Mouse (Mus musculus) liver, embryonic 15.5 days (tissue): ENCODE results near the gene Arsa. TPM values are rescaled to one million over a fixed set of nuclear protein-coding genes. Genes with fewer than 3 reads are reported as not detected.

ENCODE experiments used
- ATAC-seq: fragments of 200-750 bp; cut with Nextera tagmentation; 2 replicates; pipeline ENCODE4 v1.8.0; 2017; ENCODE audit warnings: moderate number of reproducible peaks, mild to moderate bottlenecking, moderate library complexity; ENCODE audit not compliant: insufficient read depth
- H3K27ac ChIP-seq: fragments of 300-500 bp; sonication (generic); replicated peaks from 2 replicates; pipeline ENCODE4 v1.5.1; 2015; ENCODE audit warnings: mild to moderate bottlenecking, inconsistent platforms
- H3K27me3 ChIP-seq: fragments of 300-500 bp; sonication (generic); 2 replicates; pipeline ENCODE4 v1.6.1; 2015; ENCODE audit warnings: mild to moderate bottlenecking, inconsistent platforms
- H3K36me3 ChIP-seq: fragments of 300-500 bp; sonication (generic); replicated peaks from 2 replicates; pipeline ENCODE4 v1.6.1; 2015; ENCODE audit warnings: moderate library complexity, mild to moderate bottlenecking, inconsistent platforms
- H3K4me1 ChIP-seq: fragments of 300-500 bp; sonication (generic); replicated peaks from 2 replicates; pipeline ENCODE4 v1.6.1; 2015; ENCODE audit warnings: inconsistent platforms
- H3K4me2 ChIP-seq: fragments of 300-500 bp; sonication (generic); 2 replicates; pipeline ENCODE4 v1.6.1; 2015; ENCODE audit warnings: moderate library complexity, mild to moderate bottlenecking, inconsistent platforms
- H3K4me3 ChIP-seq: fragments of 300-500 bp; sonication (generic); replicated peaks from 2 replicates; pipeline ENCODE4 v1.5.1; 2015; ENCODE audit warnings: mild to moderate bottlenecking, inconsistent platforms
- H3K9ac ChIP-seq: fragments of 300-500 bp; sonication (generic); 2 replicates; pipeline ENCODE4 v1.6.1; 2015; ENCODE audit warnings: moderate library complexity, mild to moderate bottlenecking, inconsistent platforms
- H3K9me3 ChIP-seq: fragments of 300-500 bp; sonication (generic); replicated peaks from 2 replicates; pipeline ENCODE4 v1.6.1; 2016; ENCODE audit warnings: inconsistent platforms
- WGBS: fragments of 180-500 bp; shearing (Covaris S2); methylation state at CpG from one replicate; pipeline ENCODE4 v1.1.7; 2015; ENCODE audit warnings: mixed read lengths; ENCODE audit not compliant: insufficient replicate concordance; 5-methylcytosine and 5-hydroxymethylcytosine counted together
- polyA plus RNA-seq: library from polyadenylated mRNA; unstranded; fragments of >200 nt; fragmentation: Nextera tagmentation; extraction: Ambion mirVana; gene quantifications from 2 replicates; pipeline ENCODE4 v1.2.1, GENCODE M21; 2015

Gene Arsa
- polyA plus RNA-seq, 1 experiment from 2014 or later = 5.0 TPM

DNA sequence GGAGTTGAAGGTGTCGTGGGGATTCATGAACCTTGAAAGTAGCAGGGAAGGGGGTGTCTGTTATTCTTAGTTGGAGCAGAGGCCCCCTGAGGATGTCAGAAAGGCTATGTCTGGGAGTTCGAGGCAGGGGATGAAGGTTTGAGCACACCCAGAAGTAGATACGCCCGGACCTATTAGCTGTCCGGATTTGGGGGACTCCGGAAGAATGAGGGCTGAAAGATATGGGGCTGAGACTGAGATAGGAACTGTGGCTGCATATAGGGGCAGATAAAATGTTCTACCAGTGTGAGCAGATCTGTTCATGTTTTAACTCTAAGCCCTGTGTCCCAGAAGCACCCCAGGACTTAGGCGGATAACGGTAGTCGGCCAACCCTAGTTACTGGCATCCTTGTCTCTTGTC, 27.6 kb upstream of the Arsa start:
- Histone ChIP-seq H3K27me3 (peaks cover 18% of the 10 kb centered on the region), H3K36me3 (no peaks in the 10 kb centered on the region), H3K4me1 (peaks cover 10% of the 10 kb centered on the region), H3K9ac (no peak overlapping the region), H3K27ac (no peak overlapping the region), H3K4me3 (no peak overlapping the region), H3K4me2 (no peak overlapping the region), H3K9me3 (no peaks in the 10 kb centered on the region)
- WGBS = 64% methylated on average over 9 of the region's 9 CpGs
- ATAC-seq = no peak

DNA sequence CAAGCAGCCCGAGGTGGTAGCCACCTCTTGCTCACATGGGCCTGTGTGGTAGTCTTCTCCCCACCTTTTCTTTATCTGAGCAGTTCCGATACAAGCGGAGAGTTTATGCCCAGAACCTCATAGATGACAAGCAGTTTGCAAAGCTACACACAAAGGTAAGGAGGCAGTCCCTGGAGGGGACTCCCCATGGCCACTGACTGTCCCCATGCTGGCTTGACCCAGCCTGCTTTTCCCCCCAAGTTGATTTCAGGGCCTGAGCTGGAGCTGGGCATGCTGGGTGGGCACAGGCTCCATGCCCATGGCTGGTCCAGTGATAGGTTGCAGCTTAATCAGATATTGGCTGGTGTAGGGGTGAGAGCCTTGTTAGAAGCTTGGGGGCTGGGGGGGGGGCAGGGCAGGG, 24.1 kb upstream of the Arsa start:
- 49% methylated on average over 3 of the region's 3 CpGs for WGBS
- H3K4me2 ChIP-seq = peak overlapping the region; percentile 92

DNA sequence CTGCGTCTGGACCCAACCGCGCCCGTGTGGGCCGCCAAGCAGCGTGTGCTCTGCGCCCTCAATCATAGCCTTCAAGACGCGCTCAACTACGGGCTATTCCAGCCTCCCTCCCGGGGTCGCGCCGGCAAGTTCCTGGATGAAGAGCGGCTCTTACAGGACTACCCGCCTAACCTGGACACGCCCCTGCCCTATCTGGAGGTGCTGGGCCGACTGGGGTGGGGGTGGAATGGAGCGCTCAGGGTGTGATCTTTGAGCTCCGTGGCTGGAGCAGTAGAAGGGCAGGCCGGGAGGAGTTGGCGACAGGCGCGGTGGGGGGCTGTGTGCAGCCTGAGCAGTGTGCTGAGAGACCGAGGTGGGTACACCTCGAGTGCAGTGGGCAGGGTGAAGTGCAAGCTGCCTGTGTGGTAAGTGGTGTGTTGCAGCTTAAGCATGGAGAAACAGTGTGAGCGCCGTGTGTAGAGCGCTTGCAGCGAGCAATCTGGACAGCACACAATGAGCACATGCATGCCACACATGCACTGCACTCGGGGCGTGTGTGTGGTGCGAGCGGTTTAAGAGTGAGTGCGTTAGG, 23.1 kb upstream of the Arsa start:
- peak overlapping the region; percentile 39; the same call in 1 of the 2 replicates for H3K9ac ChIP-seq
- H3K9me3 ChIP-seq = no peaks in the 10 kb centered on the region
- H3K27ac ChIP-seq = no peak overlapping the region
- peaks cover 30% of the 10 kb centered on the region for H3K4me1 ChIP-seq
- H3K4me3 ChIP-seq = peak overlapping the region; percentile 65
- H3K4me2 ChIP-seq = peak overlapping the region; percentile 92
- H3K36me3 ChIP-seq = no peaks in the 10 kb centered on the region
- H3K27me3 ChIP-seq = peaks cover 55% of the 10 kb centered on the region
- WGBS = 9% methylated on average over 35 of the region's 35 CpGs
- peak; percentile 57 for ATAC-seq

More for the DNA sequence above, 24.1 kb upstream of the Arsa start:
- no peak for ATAC-seq
- Histone ChIP-seq H3K9ac (no peak overlapping the region), H3K36me3 (no peaks in the 10 kb centered on the region), H3K4me3 (no peak overlapping the region), H3K27me3 (peaks cover 53% of the 10 kb centered on the region), H3K27ac (no peak overlapping the region), H3K4me1 (peaks cover 30% of the 10 kb centered on the region), H3K9me3 (no peaks in the 10 kb centered on the region)

DNA sequence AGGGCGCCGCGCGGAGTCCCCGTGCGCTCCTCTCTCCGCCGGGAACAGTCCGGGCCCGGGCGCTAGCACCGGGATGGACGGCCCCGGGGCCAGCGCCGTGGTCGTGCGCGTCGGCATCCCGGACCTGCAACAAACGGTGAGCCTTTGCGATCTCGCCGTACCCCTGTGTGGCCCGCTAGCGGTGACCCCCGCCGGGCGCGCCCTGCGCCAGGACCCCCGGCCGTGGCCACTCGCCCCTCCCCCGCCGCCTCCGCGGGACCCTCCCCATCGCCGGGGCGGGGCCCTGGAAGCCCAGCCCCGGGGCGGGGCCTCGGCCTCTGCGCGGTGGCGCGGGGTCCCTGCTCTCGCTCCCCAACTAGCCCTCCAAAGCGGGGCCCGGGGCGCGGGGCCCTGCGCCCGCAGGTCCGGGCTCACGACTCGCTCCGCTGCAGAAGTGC, 22.6 kb upstream of the Arsa start:
- WGBS = under 1% methylated on average over 52 of the region's 60 CpGs
- Histone ChIP-seq H3K4me1 (peaks cover 30% of the 10 kb centered on the region), H3K9me3 (no peaks in the 10 kb centered on the region), H3K4me3 (peak overlapping the region; percentile 65), H3K27ac (no peak overlapping the region), H3K27me3 (peaks cover 55% of the 10 kb centered on the region), H3K9ac (peak overlapping the region; percentile 39; the same call in 1 of the 2 replicates), H3K36me3 (no peaks in the 10 kb centered on the region), H3K4me2 (peak overlapping the region; percentile 92)
- ATAC-seq = peak; percentile 50

DNA sequence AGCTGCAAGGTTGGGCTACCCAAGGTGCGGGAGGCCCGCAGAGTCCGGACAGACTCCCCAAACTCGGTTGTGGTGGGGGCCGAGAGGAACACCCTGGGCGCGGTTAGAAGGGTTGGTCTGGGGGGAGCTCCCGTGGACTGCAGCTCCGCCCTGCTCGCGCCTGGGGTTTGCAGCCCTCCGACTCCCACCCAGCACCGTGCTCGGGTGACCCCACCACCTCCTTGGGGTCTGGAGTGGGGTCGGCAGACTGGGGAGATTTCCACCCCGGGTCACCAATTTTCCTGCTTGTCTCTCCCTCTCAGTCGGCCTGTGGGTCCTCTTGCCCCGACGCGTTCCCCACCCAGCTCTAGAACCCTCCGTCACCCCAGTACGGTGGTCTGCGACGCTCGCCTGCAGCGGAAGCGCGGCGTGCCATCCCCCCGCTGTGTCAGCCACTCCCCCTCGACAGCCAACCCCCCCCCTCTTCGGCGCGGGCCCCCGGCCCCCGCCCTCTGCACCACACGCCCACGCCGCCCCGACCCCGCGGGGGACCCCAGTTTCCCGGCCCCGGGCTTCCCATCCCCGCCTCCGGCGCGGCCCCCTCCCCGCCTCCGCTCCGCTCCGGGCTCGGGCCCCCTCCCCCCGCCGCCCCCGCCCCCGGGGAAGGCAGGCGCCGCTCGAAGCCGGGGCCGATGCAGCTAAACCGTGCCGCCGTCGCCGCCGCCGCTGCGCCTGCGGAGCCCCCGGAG, 21.9 kb upstream of the Arsa start, which contains the start of gene Shank3:
Gene Shank3 (plus strand): TSS at position 663 of the 728 bp plus-strand sequence.
- Histone ChIP-seq H3K27ac (no peak within 1 kb of the TSS), H3K27me3 (peaks cover 55% of the 10 kb centered on the region), H3K36me3 (no peaks in the 10 kb centered on the region), H3K4me3 (peak within 1 kb of the TSS; percentile 65), H3K4me1 (peaks cover 30% of the 10 kb centered on the region), H3K9ac (peak within 1 kb of the TSS; percentile 39; the same call in 1 of the 2 replicates), H3K4me2 (peak within 1 kb of the TSS; percentile 92), H3K9me3 (no peaks in the 10 kb centered on the region)
- under 1% methylated on average over 42 of the region's 72 CpGs for WGBS
- 0 out of 2 replicates have a peak, but pooled peaks have one; percentile 17 for ATAC-seq

DNA sequence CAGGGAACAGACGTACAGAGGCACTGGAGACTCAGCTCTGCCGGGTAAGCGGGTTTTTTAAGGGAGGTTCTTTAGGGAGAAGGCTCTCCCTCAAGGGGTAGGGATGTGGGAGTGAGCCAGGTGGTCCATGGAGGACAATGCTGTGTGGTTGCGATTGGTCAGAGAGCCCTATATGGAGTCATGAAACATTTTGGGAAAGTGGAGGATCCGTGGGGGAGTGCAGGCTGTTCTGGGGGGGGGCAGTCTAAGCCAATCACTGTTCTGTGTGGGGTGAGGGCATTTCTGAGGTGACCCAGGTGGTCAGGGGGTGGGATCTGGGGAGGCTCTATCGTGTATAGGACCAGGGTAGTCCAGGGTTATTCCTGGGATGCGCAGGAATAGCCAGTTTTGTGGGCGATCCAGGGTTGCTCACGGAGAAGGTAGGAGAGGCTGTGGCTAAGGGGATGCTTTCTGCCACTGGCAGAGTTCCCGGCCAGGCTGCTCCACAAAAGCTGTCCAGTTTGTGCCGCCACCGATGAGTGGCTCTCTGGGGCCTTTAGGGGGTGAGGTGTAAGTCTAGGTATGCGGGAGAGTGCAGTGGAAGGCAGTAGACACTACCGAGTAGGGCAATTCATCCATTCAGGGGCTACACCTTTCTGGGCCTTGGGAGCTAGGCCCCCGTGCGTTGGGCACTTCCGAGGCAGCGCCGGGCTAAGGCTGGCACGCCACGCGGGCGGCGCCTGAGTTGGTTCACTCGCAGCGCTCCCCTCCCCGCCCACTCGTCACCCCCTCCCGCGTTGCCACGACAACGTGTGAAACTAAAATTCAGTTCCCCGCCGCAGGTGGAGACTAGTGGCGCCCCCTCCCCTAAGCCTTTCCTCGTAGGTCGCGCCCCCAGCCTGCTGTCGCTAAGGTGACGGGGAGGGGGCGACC, 21.1 kb upstream of the Arsa start:
- H3K9ac ChIP-seq = peak overlapping the region; percentile 21; the same call in 1 of the 2 replicates
- no peak for ATAC-seq

DNA sequence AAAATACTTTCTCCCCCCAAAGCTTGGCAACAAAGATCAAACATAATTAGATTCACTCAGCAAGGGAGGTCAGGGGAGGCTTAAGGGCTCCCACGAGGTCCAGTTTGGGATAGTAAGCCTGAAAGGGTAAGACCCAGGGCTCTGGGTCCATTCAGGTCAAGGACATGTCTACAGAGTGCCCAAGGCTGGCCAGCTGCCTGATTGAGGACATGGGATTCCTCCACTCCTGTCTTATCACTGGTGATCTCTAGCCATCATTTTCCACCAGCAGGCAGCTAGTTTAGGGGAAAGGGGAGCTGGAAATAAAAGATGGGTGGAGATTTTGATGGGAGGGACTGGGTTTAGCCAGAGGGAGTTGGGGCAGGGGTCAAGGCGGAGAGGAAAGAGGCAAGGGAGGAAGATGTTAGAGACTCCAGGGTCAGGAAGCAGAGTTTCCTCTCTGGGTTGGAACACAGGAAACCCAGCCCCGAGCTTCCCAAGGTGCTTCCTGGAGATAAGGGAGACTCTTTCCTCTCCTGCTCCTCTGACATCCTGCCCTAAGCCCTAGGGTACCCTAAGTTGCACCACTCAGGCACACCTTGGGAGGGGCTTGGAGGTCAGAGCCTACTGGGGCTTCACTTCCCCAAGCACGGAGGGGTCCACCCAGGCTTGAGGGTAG, 20.3 kb upstream of the Arsa start:
- Histone ChIP-seq H3K9ac (no peak overlapping the region), H3K27me3 (peaks cover 55% of the 10 kb centered on the region)
- peak; percentile 42 for ATAC-seq

More for the DNA sequence above, 21.1 kb upstream of the Arsa start:
- 1% methylated on average over 41 of the region's 41 CpGs for WGBS
- Histone ChIP-seq H3K4me2 (peak overlapping the region; percentile 92), H3K27me3 (peaks cover 55% of the 10 kb centered on the region), H3K9me3 (no peaks in the 10 kb centered on the region), H3K4me3 (peak overlapping the region; percentile 65), H3K27ac (no peak overlapping the region), H3K4me1 (peaks cover 30% of the 10 kb centered on the region), H3K36me3 (no peaks in the 10 kb centered on the region)

DNA sequence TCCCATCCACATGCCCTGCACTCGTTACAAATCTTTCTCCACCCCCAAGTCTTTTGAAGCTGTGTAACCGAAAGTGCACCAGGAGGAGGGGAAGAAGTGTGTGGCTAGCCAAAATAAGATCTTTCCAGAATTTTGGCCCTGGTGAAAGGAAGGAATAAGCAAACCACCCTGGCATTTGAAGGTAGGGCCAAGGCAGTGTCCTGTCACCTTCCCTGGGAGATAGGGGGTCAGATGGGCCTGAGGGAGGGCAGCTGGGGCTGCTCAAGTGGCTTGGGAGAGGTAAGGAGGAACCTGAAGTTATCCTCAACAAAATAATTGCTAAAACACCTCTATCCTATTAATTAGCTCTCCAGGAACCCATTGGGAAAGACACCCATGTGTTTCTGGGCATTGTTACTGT, 19.6 kb upstream of the Arsa start:
- peaks cover 55% of the 10 kb centered on the region for H3K27me3 ChIP-seq
- WGBS = 35% methylated on average over 2 of the region's 2 CpGs
- no peak overlapping the region for H3K27ac ChIP-seq
- H3K4me3 ChIP-seq = no peak overlapping the region
- peaks cover 30% of the 10 kb centered on the region for H3K4me1 ChIP-seq
- no peaks in the 10 kb centered on the region for H3K9me3 ChIP-seq
- no peak overlapping the region for H3K4me2 ChIP-seq
- no peak overlapping the region for H3K9ac ChIP-seq
- ATAC-seq = no peak
- H3K36me3 ChIP-seq = no peaks in the 10 kb centered on the region

More for the DNA sequence above, 20.3 kb upstream of the Arsa start:
- 4% methylated on average over 4 of the region's 4 CpGs for WGBS
- no peak overlapping the region for H3K4me2 ChIP-seq
- H3K4me1 ChIP-seq = peaks cover 30% of the 10 kb centered on the region
- peak overlapping the region; percentile 65 for H3K4me3 ChIP-seq
- no peaks in the 10 kb centered on the region for H3K36me3 ChIP-seq
- H3K9me3 ChIP-seq = no peaks in the 10 kb centered on the region
- no peak overlapping the region for H3K27ac ChIP-seq

DNA sequence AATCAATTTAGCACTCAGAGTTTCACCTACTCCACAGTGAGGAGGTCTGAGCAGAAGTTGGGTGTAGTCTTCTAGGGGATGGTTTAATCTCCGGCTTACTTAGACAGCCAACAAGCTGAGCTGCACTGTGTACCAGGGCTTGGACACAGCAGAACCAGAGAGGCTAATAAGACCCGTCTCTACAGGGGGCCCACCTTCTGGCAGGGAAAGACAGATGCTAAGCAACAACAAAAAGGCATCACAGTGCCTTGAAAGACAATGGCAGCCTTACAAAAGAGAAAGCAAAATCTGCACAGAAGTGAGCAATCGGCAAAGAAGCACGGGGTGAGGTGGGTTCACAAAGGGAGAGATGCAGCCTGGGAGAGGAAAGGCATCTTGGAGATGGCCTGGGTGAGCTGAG, 18.9 kb upstream of the Arsa start:
- 60% methylated on average over 4 of the region's 4 CpGs for WGBS
- Histone ChIP-seq H3K27me3 (peaks cover 50% of the 10 kb centered on the region), H3K4me2 (no peak overlapping the region), H3K9ac (no peak overlapping the region), H3K4me1 (peaks cover 30% of the 10 kb centered on the region), H3K4me3 (no peak overlapping the region), H3K27ac (no peak overlapping the region), H3K36me3 (no peaks in the 10 kb centered on the region), H3K9me3 (no peaks in the 10 kb centered on the region)
- ATAC-seq = no peak

DNA sequence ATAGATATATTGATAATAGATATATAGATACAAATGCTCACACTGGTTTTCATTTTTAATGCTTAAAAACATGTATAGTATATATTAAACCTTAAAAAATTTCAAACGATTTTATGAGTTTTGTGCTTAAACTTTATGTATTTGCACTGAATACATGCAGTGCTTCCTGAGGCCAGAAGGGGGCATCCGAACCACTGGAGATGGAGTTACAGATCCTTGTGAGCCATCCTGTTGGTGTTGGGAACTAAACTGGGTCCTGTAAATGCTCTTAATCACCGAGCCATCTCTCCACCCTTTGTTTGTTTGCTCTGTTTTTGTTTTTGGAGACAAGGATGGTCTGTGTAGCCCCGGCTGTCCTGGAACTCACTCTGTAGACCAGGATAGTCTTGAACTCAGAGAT, 17.7 kb upstream of the Arsa start:
- no peak overlapping the region for H3K9ac ChIP-seq
- no peak overlapping the region for H3K4me3 ChIP-seq
- peaks cover 38% of the 10 kb centered on the region for H3K27me3 ChIP-seq
- no peak for ATAC-seq
- no peak overlapping the region for H3K27ac ChIP-seq
- WGBS = 54% methylated on average over 4 of the region's 4 CpGs
- H3K4me2 ChIP-seq = no peak overlapping the region
- H3K9me3 ChIP-seq = no peaks in the 10 kb centered on the region
- H3K36me3 ChIP-seq = no peaks in the 10 kb centered on the region
- peaks cover 21% of the 10 kb centered on the region for H3K4me1 ChIP-seq
